Mouse (Mus musculus) Muller cell, postnatal 12 days (primary cell): ENCODE results near the gene Smchd1.
A peak's percentile ranks its signal among the peaks of the same experiment; 100 is the strongest.

Experiments
- DNase-seq: peaks from one replicate; pipeline ENCODE4 v3.0.0-alpha.2; 2015; ENCODE audit errors: inconsistent ontology term

Smchd1 gene

DNA sequence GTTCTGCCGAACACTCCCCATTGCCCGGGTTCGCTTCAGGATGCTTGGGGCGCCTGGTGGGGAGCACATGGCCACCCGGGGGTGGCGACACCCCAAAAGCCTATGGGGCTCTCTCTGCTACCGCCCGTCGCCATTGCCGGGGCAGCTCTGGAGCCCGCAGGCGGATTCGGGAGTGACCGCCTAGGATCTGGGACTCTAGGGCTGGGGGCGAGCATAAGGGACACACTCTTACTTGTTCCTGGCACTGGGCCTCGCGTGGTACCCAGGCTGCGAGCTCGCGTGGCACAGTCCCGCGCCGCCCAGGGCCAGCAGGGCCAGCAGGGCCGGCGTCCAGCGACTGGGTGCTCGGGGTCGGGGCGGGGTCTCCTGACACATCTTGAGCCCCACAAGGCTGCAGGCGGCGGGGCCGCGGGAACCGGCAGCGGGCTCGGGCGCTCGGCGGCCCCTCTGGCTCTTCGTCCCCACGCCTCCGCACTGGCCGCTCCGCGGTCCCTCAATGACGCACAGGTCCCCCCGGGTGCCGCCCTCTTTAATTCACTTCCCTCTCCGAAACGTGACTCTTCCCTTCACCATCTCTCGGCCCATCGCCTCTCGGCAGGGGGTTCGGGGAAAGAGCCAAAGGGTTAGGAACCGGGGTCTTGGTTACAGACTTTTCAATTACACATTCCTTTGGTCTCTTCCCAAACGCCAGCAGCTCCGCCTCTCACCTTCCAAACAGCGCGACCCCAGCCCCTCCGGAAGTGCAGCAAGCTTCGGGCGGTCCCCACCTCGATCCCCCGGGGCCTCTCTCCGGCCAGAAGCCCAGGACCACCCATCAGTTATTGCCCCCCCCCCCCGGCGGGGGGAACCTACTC is 164.4 kb downstream of the Smchd1 start:
- peak; percentile 65 for DNase-seq

DNA sequence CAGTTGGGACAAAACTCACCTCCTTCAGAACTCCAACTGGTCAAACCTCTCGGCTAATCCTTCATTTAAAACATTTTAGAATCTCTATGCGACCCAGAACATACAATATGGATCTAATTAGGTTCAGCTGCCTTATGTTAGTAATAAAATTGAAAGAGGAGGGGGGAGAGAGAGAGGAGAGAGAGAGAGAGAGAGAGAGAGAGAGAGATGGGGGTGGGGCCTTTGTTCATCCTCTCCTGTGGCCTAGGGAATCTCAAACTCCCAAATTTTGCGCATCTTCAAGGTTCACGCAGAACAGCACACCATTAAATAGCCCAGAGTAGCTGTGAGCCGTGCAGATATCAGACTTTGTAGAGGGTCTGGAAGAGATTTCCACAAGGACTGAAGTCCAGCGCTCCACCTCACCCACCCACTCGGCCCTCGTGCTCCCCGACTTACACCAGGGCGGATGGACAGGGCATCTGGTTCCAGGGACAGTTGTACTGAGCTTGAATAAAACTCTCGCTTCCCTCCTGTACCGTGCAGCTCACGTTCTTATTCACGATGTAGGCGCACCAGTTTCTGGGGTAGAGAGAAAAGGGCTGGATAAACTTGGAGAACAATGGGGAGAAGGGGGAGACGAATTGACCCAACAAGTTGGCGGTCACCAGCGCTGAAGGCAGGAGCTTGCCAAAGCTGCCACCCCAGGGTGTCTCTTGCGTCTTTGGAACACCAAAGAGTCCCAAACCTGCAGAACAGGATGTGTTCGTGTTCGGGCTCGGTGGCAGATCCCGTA is 165.2 kb downstream of the Smchd1 start:
- DNase-seq: peak; percentile 22

DNA sequence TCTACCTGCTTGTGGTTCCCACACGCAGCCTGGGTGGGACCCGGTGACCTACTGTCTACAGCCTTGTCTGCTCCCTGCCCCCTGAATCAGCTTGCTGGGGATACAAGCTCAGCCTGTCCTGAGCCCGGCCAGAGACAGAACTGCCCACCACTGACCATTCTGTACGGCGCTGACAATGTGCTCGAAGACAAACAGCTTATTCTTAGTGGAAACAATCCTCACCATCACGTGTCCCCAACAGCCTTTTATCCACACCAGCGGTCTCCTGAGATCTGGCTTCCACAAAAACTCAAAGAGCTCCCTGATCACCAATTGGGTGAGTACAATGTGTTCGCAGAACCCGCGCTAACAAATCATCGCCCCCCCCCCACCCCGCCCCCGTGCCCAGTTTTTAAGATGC is 166.0 kb downstream of the Smchd1 start:
- no peak for DNase-seq

DNA sequence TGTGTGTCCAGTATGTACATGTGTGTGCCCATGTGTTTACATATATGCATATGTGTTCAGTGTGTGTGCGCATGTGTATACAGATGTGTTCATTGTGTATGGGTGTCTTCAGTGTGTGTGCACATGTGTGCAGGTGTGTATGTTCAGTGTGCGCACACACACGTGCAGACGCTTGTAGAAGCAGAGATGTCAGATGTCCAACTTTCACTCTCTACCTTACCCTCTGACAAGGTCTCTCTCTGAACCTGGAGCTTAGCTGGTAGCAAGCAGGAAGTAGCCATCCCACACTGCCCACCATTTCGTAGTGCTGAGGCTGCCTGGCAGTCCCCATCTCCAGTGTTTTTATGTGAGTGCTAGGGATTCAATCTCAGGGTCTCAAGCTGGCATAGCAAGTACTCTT is 166.8 kb downstream of the Smchd1 start:
- DNase-seq: no peak

DNA sequence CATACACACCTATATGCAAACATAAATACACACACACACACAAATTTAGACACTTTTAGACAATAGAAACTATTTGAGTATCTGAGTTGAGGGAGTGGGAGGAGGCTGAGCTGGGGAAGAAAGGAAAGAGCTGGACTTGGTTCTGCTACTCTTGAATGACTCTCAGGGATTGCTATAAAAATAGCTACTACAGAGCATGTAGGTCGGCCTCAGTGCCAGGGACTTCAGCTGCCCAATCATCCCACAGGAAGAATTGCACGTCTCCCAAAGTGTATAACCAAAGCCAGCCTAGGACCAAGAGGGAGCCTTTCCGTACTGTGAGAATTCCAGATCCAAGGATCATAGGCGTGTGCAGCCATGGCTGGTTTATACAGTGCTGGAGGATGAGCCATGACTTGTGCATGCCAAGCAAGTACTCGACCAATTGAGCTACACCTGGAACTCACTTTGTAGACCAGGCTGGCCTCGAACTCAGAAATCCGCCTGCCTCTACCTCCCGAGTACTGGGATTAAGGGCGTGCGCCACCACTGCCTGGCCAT is 167.8 kb downstream of the Smchd1 start:
- no peak for DNase-seq

DNA sequence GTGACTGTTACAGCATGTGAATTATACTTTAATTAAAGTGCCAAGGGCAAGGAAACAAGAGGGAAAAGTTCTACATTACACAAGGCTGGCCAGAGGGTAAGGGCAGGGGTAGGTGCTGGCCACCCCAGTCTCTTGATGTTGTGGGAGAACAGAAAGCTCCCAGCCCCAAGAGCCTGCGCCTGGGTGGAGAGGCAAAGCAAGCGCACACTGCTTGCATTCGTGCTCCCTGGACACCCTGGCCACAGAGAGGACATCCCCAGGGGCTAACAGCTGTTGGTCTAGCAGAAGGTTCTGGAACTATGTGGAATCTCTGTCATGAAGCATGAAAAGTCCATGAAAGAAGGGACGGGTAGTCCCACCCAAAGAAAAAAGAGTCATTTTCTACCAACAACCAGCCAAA is 168.4 kb downstream of the Smchd1 start:
- DNase-seq: no peak

DNA sequence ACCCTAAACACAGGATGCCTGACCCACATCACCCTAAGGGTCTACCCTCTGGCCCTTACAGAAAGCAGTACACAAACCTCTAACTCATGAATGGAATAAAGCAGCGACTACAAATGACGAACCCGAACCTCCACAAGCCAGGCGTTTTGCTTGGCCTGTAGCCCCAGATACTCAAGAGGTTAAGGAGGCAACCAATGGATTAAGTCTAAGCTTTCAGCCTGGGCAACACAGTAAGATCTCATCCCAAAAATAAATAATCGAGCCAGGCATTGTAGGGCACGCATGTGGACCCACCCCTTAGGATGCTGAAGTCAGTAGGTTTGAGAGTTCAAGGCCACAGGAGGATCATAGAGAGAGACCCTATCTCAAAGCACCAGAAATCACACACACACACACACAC is 169.1 kb downstream of the Smchd1 start:
- no peak for DNase-seq

DNA sequence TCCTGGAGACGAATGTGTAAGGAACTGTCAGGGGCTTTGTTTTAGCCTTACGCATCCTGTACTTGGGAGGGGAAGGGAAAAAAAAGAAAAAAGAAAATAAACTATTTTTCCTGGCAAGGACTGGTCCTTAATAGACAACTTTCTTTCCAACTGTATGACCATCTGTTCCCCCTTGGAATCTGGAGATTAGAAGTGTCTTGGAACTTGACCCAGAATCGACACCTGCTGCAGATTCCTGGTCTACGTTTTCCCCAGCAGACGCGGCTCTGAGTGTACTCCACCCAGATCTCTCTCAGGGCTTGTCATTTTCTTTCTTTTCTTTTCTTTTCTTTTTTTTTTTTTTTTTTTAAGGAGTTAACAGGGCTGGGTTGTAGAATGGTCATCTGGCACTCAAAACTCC is 171.7 kb downstream of the Smchd1 start:
- DNase-seq: no peak

DNA sequence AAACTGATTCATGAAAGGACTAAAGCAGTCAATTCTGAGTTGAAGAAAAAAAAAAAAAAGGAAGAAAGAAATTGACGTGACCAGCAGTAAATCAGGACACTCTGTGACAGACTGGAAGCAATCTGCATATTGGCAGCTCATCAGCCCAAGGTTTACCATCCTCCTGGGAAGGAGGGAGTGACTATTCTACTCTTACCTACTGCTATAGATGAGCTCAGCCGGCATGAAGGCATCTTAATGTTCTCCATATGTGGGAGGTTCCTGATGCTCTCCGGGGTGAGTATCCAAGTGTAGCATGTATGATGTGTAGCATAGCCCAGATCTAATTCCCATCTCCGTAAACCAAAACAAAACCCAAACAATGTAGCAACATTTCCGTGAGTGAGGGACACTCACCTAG is 173.7 kb downstream of the Smchd1 start:
- DNase-seq: no peak

DNA sequence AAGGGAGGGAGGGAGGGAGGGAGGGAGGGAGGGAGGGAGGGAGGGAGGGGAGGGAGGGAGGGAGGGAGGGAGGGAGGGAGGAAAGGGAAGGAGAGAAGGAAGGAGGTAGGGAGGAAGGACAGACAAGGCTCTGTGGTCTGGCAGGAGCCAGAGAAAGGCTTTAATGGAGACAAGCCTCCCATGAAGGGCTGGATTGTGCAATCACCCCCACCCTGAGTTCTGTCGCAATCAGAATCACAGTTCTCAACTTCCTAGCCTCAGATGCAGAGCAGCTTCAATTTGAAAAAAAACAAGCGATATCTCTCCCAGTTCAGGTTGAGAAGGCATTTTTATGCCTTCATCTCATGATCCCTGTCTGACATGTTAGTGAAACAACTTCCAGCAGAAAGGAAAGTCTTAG is 174.8 kb downstream of the Smchd1 start:
- DNase-seq: no peak

DNA sequence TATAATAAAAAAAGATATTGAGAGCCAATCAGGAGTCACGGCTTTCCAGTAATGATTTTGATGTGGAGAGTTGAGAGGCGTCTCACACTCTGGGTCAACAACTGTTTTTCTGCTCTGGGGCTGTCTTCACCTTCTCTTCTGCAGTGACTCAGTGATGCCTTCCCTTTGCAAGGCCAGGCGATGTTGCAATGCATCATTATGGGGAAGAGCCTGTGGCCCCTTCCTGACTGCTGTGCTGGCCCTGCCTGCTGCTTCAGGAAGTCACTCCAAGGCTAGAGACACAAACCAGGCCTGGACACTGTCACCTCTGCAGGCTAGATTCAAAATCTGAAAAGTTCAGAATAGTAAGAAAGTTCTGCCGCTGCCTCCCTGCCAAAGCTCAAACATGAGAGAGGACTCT is 175.3 kb downstream of the Smchd1 start:
- DNase-seq: no peak

DNA sequence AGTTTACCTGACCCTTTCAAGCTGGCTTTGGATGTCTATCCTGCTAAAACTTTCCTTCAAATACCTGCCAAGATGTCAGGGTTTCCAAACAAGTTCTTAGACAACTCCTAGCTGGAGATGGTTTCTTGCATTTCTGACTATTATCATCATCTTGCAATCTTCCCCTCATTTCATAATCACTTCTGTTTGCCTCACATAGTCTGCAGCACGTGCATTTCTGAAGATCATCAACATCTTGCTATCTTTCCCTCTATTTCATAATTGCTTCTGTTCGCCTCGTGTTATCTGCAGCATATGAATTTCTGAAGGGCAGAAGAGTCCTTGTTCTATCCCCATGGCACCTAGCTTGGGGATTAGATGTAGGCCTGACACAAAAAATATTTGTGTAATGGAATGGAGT is 180.6 kb downstream of the Smchd1 start:
- DNase-seq: no peak
